ENCODE assay signal across 21 mouse cellular contexts in the genomic region with DNA sequence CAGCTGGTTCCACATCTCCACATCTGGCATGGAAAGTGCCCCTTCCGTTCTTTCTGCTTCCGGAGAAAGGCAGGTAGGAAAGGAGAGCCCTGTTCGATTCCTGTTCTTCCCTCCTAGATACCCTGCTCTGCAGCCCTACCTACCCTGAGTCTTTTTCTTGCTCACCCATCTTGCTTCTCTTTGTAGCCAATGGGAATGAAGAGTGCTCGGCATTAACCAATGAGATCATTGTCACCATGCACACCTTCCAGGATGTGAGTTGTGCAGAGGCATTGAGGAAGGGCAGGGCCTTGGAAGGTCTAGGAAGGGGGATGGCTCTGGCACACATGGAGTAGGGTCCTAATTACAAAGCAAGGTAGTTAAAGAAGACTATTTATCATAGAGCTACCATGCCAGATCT.
"Had no signal": no experiment of that assay in that cellular context is flagged by ENCODE, and none has a peak within 500 bp of the region (broad histone marks: within the 10 kb centered on the region; RNA-seq: fewer than 3 reads in every experiment).

No protein-coding gene starts in this region.

- H3K36me3 ChIP-seq: kidney, embryonic 15.5 days; limb, embryonic 10.5 days; limb, embryonic 13.5 days; liver, embryonic 12.5 days; liver, embryonic 15.5 days; lung, embryonic 15.5 days; midbrain, embryonic 10.5 days; midbrain, embryonic 13.5 days; neural tube, embryonic 12.5 days; neural tube, embryonic 15.5 days had no signal

- DNase-seq: kidney, adult 11 months; kidney, adult 8-10 months; kidney, postnatal 14 days; kidney, postnatal 4 days; layer of hippocampus, adult 9-11 months; liver; lung, adult 18-20 months; lung, postnatal 10 days; lung, postnatal 36 days; retina, postnatal 1 day; thymus, postnatal 14 days had no signal

- H3K27me3 ChIP-seq: lung, embryonic 15.5 days had no signal
